Mouse (Mus musculus): ENCODE results near the gene Cfap298.

The Cfap298 gene

DNA sequence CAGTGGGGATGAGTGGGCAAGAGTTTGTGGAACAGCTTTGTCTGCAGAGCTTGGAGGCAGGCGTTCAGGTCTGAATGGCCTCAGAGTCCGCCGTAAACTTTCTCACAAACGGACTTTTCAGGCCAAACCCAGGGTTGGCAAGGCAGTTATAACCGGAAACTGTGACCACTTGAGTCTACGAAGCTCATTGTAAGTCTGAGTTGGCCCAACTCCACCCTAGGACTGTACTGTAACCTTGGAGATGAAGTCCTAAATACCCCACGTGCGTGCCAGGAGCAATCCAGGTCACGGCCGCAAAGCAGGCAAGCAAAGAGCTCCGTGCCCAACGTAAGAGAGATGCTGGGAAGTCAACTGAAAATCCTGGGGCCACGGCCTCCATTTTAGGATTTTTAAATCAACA, 23.1 kb downstream of the Cfap298 start:
- DNase-seq (ENCODE audit: low read depth) = no peak

GRCm38 (mm10) chr16:90910855-90911533, 23.9 kb downstream of the Cfap298 start:
- DNase-seq (ENCODE audit: low read depth) = no peak

DNA sequence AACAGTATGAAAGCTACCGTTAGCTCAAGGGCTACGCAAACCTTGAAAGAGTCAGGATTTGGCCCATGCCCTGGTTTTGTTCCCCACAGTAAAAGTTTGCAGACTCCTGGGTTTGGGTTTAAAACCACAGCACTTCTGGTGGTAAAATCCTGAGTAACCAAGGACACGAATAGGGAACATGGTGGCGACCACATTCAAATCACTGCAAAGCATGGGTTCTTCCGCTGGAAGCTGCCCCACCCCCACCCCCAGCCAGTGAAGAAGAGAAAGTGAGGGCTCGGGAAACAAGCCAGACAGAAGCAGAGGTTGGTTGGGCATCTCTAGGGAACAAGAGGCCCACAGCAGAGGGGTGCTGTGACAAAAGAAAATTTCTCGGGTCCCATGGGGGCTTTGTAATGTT, 27.7 kb downstream of the Cfap298 start:
- DNase-seq (ENCODE audit: low read depth) = no peak

DNA sequence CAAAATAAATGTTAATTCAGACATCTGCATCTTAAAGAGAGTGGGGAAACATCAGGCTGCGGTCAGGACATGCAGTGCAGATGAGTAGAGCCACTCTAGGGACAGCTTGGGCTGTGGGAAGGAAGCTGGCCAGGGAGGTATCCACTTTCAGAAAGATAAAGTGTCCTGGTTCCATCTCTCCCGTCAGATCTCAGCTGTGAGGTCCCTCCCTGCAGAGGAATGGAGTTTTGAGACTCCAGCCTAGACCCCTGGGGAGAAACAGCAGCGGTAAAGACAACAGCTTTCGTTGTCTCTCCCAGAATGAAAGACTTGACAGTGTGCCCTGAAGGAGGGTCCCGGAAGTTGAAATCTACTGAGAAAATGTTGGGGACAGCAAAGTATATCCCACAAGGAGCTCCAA, 31.6 kb downstream of the Cfap298 start:
- no peak for DNase-seq (ENCODE audit: low read depth)

DNA sequence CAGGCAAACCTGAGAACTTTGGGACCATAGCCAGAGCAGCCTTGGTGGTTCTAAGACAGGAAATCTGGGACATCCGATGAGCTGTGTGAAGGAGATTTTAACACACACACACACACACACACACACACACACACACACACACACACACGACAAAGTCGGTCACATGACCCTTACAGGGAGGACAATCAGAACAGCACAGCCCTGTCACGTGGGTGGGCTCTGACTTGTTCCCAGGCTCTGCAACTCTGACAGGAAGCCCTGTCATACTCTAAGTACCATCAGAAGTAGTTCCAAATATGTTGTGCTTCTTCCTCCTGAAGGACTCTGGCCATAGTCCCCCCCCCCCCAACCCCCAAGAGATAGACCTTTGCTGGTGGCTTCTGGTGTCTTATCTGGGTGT, 33.5 kb downstream of the Cfap298 start:
- no peak for DNase-seq (ENCODE audit: low read depth)

DNA sequence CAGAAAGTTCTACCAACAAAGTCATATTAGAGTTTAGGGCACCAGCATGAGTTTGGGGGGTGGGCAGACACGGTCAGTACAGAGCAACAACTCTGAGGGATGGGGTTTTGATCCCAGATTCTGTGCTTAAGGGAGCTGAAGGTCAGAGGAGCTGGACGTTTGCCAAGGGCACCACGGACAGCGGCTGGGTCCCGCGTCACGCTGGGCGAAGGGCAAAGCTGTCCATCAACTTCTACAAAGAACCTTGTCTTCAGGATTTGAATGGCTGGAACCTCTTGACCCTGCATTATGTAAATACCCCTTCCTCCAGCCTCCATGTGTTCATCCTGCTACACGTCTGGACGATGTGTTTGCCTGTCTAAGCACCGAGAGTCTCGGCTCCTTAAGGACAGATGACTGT, 35.4 kb downstream of the Cfap298 start:
- peak; percentile 38 for DNase-seq (ENCODE audit: low read depth)

- peak; percentile 57 for DNase-seq (ENCODE audit: low read depth)
Measured at GRCm38 (mm10) chr16:90897651-90898050, 37.3 kb downstream of the Cfap298 start.

DNA sequence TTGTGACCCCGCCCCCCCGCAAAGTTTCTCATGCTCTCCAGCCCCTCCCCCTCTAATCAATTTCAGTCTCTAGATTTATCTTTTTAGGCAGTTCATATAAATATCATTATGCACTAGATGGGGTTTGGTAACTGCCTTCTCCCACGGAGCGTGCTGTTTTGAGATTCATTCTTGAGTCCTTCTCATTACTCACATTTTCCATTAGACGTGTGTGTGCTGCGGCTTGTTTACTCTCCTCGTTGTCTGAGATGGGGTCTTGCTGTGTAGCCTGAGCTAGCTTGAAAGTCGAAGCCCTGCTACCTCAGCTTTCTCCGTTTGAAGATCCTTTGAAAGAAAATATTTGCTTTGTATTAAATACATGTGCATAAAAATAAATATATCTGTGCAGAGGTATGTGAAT, 41.1 kb downstream of the Cfap298 start:
- no peak for DNase-seq (ENCODE audit: low read depth)

DNA sequence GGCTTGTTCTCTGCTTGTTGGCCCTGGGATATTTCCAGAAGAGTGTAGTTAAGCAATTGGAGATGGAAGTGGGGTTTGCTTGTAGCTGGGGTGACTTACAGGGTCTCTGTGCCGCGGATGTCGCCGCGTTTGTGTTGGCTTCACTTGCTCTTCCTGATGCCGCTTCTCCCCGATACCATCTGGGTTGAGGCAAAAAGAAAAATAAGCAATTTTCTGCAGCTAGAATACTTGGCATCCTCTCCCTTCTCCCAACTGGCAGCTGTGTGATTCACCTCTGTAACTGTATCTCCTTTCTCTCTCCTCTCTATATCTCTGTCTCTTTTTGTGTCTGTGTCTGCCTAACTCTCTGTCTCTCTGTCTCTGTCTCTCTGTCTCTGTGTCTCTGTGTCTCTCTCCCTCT, 41.9 kb downstream of the Cfap298 start:
- peak; percentile 68 for DNase-seq (ENCODE audit: low read depth)

DNA sequence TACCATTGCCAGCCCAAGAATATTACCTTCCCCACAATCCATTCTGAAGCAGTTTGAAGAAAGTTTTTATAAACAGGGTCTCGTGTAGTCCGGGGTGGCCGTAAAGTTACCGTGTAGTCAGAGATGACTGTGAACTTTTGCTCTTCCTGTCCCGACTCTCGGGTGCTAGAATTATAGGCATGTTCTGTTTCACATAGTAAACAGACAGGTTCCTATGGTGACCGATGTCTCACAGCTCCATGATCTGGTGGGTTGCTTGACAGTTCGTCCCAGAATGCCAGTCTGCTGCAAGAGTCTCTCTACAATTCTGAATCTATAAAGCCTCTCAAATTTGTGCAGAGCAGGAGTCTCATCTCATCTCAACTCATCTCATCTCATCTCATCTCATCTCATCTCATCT, 42.8 kb downstream of the Cfap298 start:
- DNase-seq (ENCODE audit: low read depth) = no peak

GRCm38 (mm10) chr16:90891601-90892000, 43.3 kb downstream of the Cfap298 start:
- DNase-seq (ENCODE audit: low read depth) = no peak

DNA sequence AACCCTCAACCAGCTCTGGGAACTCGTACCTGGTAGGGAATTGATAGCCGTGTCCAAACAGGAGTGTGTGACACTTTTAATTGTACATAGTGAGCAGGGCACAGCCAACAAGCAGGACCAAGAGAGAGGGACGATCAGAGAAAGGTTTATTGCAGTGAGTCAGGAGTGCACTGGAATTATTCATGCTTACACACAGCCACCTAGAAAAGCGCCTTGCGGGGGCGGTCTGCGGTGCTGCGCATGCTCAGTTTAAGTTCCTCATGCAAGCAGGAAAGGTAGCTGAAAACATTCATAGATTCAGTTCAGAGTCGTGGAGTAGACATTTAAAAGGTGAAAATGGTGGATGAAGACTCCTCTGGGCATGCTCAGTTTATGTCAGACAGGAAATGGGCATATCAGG, 44.2 kb downstream of the Cfap298 start:
- no peak for DNase-seq (ENCODE audit: low read depth)

GRCm38 (mm10) chr16:90885781-90886565, 48.9 kb downstream of the Cfap298 start:
- peak; percentile 83 for DNase-seq (ENCODE audit: low read depth)

GRCm38 (mm10) chr16:90885351-90885750, 49.6 kb downstream of the Cfap298 start:
- no peak for DNase-seq (ENCODE audit: low read depth)

DNA sequence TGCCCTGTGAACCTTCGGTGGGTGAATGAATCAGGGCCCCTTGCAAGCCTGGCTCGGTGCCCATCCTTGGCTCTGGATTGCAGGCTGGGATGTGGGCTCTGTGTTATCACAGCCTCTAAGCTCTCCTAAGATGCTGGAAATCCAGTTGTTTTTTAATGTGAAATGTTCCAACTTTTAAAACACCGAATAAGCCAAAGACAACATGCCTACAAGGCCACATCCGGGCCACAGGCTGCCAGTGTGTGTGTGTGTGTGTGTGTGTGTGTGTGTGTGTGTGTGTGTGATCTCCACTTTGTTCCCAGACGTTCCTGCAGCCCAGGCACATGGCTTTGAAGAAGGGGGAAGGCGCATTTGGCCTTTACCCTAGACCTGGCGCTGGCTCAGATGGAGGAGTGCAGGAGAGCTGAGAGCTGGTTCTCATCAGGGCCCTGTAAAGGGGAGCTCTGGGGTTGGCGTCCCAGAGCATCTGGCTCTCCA, 52.4 kb downstream of the Cfap298 start:
- peak; percentile 82 for DNase-seq (ENCODE audit: low read depth)

- no peak for DNase-seq (ENCODE audit: low read depth)
Measured at GRCm38 (mm10) chr16:90878135-90878860, 56.6 kb downstream of the Cfap298 start.
